Comparison of ENCODE assay signal across 7 mouse cellular contexts in genomic region chr4:130274346-130275015, GRCm38 (mm10). TPM values are rescaled to one million over a fixed set of nuclear protein-coding genes. Genes with fewer than 3 reads are reported as not detected.
DNase-seq lines count a peak whose midpoint lies in the region; ATAC-seq lines count a peak whose summit lies in the region.

No protein-coding gene starts in this region.

- H3K27ac ChIP-seq in lung, embryonic 16.5 days (ENCODE audit: low read length) = no peak overlapping the region
- peak overlapping the region; percentile 96 for H3K27ac ChIP-seq in hindbrain, embryonic 10.5 days
- peak overlapping the region; percentile 99 for H3K27ac ChIP-seq in midbrain, embryonic 14.5 days (replicated peaks; ENCODE audit: low read depth, low read length)

- H3K9me3 ChIP-seq in lung, embryonic 16.5 days (ENCODE audit: control insufficient read depth, low read length) = no peaks in the 10 kb centered on the region
- H3K9me3 ChIP-seq in hindbrain, embryonic 10.5 days = no peaks in the 10 kb centered on the region
- H3K9me3 ChIP-seq in midbrain, embryonic 14.5 days (ENCODE audit: control insufficient read depth, low read length) = no peaks in the 10 kb centered on the region

- H3K4me3 ChIP-seq in lung, embryonic 16.5 days (ENCODE audit: low read length) = peak overlapping the region; percentile 63
- peak overlapping the region; percentile 70 for H3K4me3 ChIP-seq in hindbrain, embryonic 10.5 days
- H3K4me3 ChIP-seq in midbrain, embryonic 14.5 days (replicated peaks; ENCODE audit: low read depth, low read length) = peak overlapping the region; percentile 76

- no peak for DNase-seq in lung, postnatal 14 days
- peak; percentile 88 to 91 for DNase-seq in cerebellum, postnatal 10 days
- DNase-seq in hindbrain, embryonic 10.5 days (ENCODE audit: low spot score) = peak; percentile 83
- peak; percentile 87 for DNase-seq in midbrain, embryonic 14.5 days
- no peak for DNase-seq in c-Kit-positive CD71-positive TER-119-positive erythroid progenitor cells, embryonic 14.5 days (ENCODE audit: low spot score)

- peak overlapping the region; percentile 68 for H3K9ac ChIP-seq in lung, embryonic 16.5 days (ENCODE audit: low read length)
- peak overlapping the region; percentile 97 for H3K9ac ChIP-seq in midbrain, embryonic 14.5 days (replicated peaks; ENCODE audit: low read length)

- 0 out of 2 replicates have a peak, but pooled peaks cover 2% of the 10 kb centered on the region for H3K4me1 ChIP-seq in lung, embryonic 16.5 days (replicated peaks; ENCODE audit: control insufficient read depth, insufficient read depth, low read length)
- H3K4me1 ChIP-seq in hindbrain, embryonic 10.5 days (replicated peaks) = peaks cover 46% of the 10 kb centered on the region
- H3K4me1 ChIP-seq in midbrain, embryonic 14.5 days (ENCODE audit: control insufficient read depth, insufficient read depth, low read length) = peaks cover 24% of the 10 kb centered on the region

- H3K36me3 ChIP-seq in lung, embryonic 16.5 days (ENCODE audit: control insufficient read depth, insufficient read depth, low read length) = no peaks in the 10 kb centered on the region
- H3K36me3 ChIP-seq in hindbrain, embryonic 10.5 days = peaks cover 4% of the 10 kb centered on the region; the same call in 1 of the 2 replicates
- H3K36me3 ChIP-seq in midbrain, embryonic 14.5 days (ENCODE audit: control insufficient read depth, insufficient read depth, low read length) = no peaks in the 10 kb centered on the region

- WGBS in lung, embryonic 16.5 days = 2% methylated on average over 29 of the region's 29 CpGs
- WGBS in hindbrain, embryonic 10.5 days = 0% methylated on average over 29 of the region's 29 CpGs
- WGBS in midbrain, embryonic 14.5 days = under 1% methylated on average over 29 of the region's 29 CpGs

- H3K4me2 ChIP-seq in lung, embryonic 16.5 days (ENCODE audit: low read depth, low read length) = peak overlapping the region; percentile 96
- peak overlapping the region; percentile 79 for H3K4me2 ChIP-seq in midbrain, embryonic 14.5 days (ENCODE audit: low read length)

- ATAC-seq in lung, embryonic 16.5 days (ENCODE audit: low read depth) = peak; percentile 49; the same call in 1 of the 2 replicates
- ATAC-seq in midbrain, embryonic 14.5 days (ENCODE audit: low FRiP score, low TSS enrichment) = peak; percentile 83
- no peak for ATAC-seq in erythroid progenitor cell, adult 5-6 weeks (replicated peaks; ENCODE audit: low FRiP score, poor library complexity, severe bottlenecking)

- H3K27me3 ChIP-seq in lung, embryonic 16.5 days (ENCODE audit: control insufficient read depth, insufficient read depth, low read depth, low read length) = peaks cover 20% of the 10 kb centered on the region
- peaks cover 65% of the 10 kb centered on the region for H3K27me3 ChIP-seq in hindbrain, embryonic 10.5 days (ENCODE audit: insufficient read depth, poor library complexity, severe bottlenecking)
- H3K27me3 ChIP-seq in midbrain, embryonic 14.5 days (ENCODE audit: control insufficient read depth, insufficient read depth, low read length) = no peaks in the 10 kb centered on the region

RNA-seq across cellular contexts. Expression of gene Serinc2, which starts 4.5 kb away (rescaled TPM):
- 19.9 and 20.4 TPM in 2 replicates for polyA plus RNA-seq in lung, embryonic 16.5 days (2015; fragmentation: Nextera tagmentation; extraction: Ambion mirVana)
- polyA plus RNA-seq in hindbrain, embryonic 10.5 days (2016; fragmentation: Nextera tagmentation; extraction: Ambion mirVana) = 53.1 and 65.7 TPM in 2 replicates
- polyA plus RNA-seq in midbrain, embryonic 14.5 days (2014; fragmentation: Nextera tagmentation; extraction: Ambion mirVana) = 49.2 and 52.1 TPM in 2 replicates
- not detected in 2 replicates for total RNA-seq in erythroid progenitor cell, adult 5-6 weeks (2015; ENCODE audit: low replicate concordance)
- total RNA-seq in erythroid progenitor cell, adult 5-6 weeks (2017; ENCODE audit: low replicate concordance) = not detected in 2 replicates

RNA-seq across cellular contexts. Expression of gene Fabp3, which starts 33.9 kb away (rescaled TPM):
- polyA plus RNA-seq in lung, embryonic 16.5 days (2015; fragmentation: Nextera tagmentation; extraction: Ambion mirVana) = 41.0 and 54.4 TPM in 2 replicates
- polyA plus RNA-seq in hindbrain, embryonic 10.5 days (2016; fragmentation: Nextera tagmentation; extraction: Ambion mirVana) = 12.3 and 33.1 TPM in 2 replicates
- polyA plus RNA-seq in midbrain, embryonic 14.5 days (2014; fragmentation: Nextera tagmentation; extraction: Ambion mirVana) = 170 and 260 TPM in 2 replicates
- not detected in 2 replicates for total RNA-seq in erythroid progenitor cell, adult 5-6 weeks (2015; ENCODE audit: low replicate concordance)
- not detected in 2 replicates for total RNA-seq in erythroid progenitor cell, adult 5-6 weeks (2017; ENCODE audit: low replicate concordance)

RNA-seq across cellular contexts. Expression of gene Gm10570, which starts 34.0 kb away (rescaled TPM):
- polyA plus RNA-seq in lung, embryonic 16.5 days (2015; fragmentation: Nextera tagmentation; extraction: Ambion mirVana) = not detected in 2 replicates
- not detected in 2 replicates for polyA plus RNA-seq in hindbrain, embryonic 10.5 days (2016; fragmentation: Nextera tagmentation; extraction: Ambion mirVana)
- polyA plus RNA-seq in midbrain, embryonic 14.5 days (2014; fragmentation: Nextera tagmentation; extraction: Ambion mirVana) = 0.65 TPM in 1 of 2 replicates, not detected in the other
- total RNA-seq in erythroid progenitor cell, adult 5-6 weeks (2015; ENCODE audit: low replicate concordance) = not detected in 2 replicates
- not detected in 2 replicates for total RNA-seq in erythroid progenitor cell, adult 5-6 weeks (2017; ENCODE audit: low replicate concordance)

RNA-seq across cellular contexts. Expression of gene Gm853, which starts 52.3 kb away (rescaled TPM):
- not detected in 2 replicates for polyA plus RNA-seq in lung, embryonic 16.5 days (2015; fragmentation: Nextera tagmentation; extraction: Ambion mirVana)
- 0.84 TPM in 1 of 2 replicates, not detected in the other for polyA plus RNA-seq in hindbrain, embryonic 10.5 days (2016; fragmentation: Nextera tagmentation; extraction: Ambion mirVana)
- polyA plus RNA-seq in midbrain, embryonic 14.5 days (2014; fragmentation: Nextera tagmentation; extraction: Ambion mirVana) = not detected in 2 replicates
- total RNA-seq in erythroid progenitor cell, adult 5-6 weeks (2015; ENCODE audit: low replicate concordance) = not detected in 2 replicates
- not detected in 2 replicates for total RNA-seq in erythroid progenitor cell, adult 5-6 weeks (2017; ENCODE audit: low replicate concordance)

Comparison
In these comparisons a context has a peak if more than half of its experiments do, and no peak if none do; other contexts are left out.
1. DNase-seq: peak in cerebellum, postnatal 10 days (2 of 2), hindbrain, embryonic 10.5 days (single experiment) and midbrain, embryonic 14.5 days (single experiment); none in lung, postnatal 14 days (single experiment) and c-Kit-positive CD71-positive TER-119-positive erythroid progenitor cells, embryonic 14.5 days (single experiment).
2. Peak in every context shown above with its lines, with median percentiles within 50 percentile points of each other: H3K4me3 ChIP-seq.